Mouse (Mus musculus) Patski (cell line): ENCODE results near the gene Adk. TPM values are rescaled to one million over a fixed set of nuclear protein-coding genes. Genes with fewer than 3 reads are reported as not detected.

Experiments
- ATAC-seq: fragments of 100-300 bp; one replicate; pipeline ENCODE4 v1.8.0; 2021
- CTCF ChIA-PET: fragments of 350-600 bp; sonication (Branson Sonifier 250); formaldehyde crosslinking; loops from one replicate; lab custom pipeline; 2022; ENCODE audit warnings: inconsistent platforms; lab: Charles Lee
- POLR2A ChIA-PET: fragments of 350-600 bp; sonication (Branson Sonifier 250); formaldehyde crosslinking; loops from one replicate; lab custom pipeline; 2022; ENCODE audit warnings: antibody characterized with exemption, inconsistent platforms; lab: Charles Lee
- DNase-seq: peaks from one replicate; pipeline ENCODE4 v3.0.0-alpha.2; 2011; ENCODE audit warnings: low read depth, low spot score
- H3K27me3 ChIP-seq: fragments of 371-371 bp; one replicate; pipeline ENCODE4 v1.5.1; 2021
- CTCF ChIP-seq: fragments of 100-300 bp; IDR thresholded peaks from one replicate; pipeline ENCODE4 v1.5.1; 2021
- in situ Hi-C: fragments of 300-500 bp; cut with MboI; formaldehyde crosslinking; loops from 3 replicates; pipeline ENCODE4 v1.11.1; 2018; ENCODE audit warnings: low pct_unique_long_range_greater_than_20kb, mixed read lengths
- polyA plus RNA-seq: library from polyadenylated mRNA; unstranded; gene quantifications from one replicate; pipeline ENCODE4 v1.2.3, GENCODE M21; 2021

Adk gene
- polyA plus RNA-seq, 1 experiment from 2014 or later = 55.1 TPM

DNA sequence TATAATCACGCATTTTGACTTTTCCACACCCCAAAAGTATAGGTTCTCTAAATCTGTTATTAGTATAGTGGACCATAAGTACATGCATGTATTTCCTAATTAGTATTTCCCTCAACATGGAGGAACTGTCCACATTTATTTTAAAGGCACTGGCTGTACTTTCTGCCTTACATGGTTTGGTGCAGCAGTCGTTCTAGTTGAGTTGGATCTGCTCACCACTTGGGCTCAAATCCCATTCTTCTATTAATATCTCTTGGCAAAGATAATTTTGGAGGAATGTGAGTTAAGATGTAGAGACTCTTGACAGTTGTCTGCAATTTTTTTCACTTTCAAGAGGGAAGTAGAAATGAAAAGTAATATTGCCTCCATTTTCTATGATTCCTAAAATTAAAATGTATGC lies 314.7 kb downstream of the Adk start:
- POLR2A ChIA-PET = no interaction called here
- H3K27me3 ChIP-seq = no peaks in the 10 kb centered on the region
- TF ChIP-seq CTCF = no peak
- DNase-seq (no peak), ATAC-seq (no peak)
- in situ Hi-C loops = no loop called here
- CTCF ChIA-PET = no interaction called here

- no peak for TF ChIP-seq CTCF
- ATAC-seq = no peak
- no peak for DNase-seq
- no peaks in the 10 kb centered on the region for H3K27me3 ChIP-seq
- ChIA-PET POLR2A (no interaction called here), CTCF (no interaction called here)
- in situ Hi-C loops = no loop called here
These were observed 316.2 kb downstream of the Adk start for GRCm38 (mm10) chr14:21368622-21369021.

GRCm38 (mm10) chr14:21369127-21369526 lies 316.8 kb downstream of the Adk start:
- no peak for TF ChIP-seq CTCF
- ChIA-PET CTCF (no interaction called here), POLR2A (no interaction called here)
- in situ Hi-C loops = no loop called here
- H3K27me3 ChIP-seq = no peaks in the 10 kb centered on the region
- DNase-seq = peak; percentile 37
- ATAC-seq = no peak

DNA sequence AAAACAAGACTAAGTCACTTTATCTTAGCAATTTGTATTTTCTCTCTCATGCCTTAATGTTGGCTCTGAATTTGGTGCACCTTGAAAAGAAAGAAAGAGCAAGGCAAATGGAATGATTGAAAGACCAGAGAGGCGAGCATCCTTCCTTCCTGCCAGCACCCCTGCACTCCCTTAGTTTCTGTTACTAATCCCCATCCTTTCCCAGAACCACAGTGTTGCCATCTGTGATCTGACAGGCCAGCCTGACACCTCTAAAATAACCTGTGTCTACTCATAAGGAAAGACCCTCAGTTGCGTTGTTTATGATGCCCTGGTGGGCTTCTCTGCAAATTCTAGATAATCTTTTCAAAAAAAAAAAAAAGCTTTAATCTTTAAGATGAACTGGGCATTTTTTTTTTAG lies 319.6 kb downstream of the Adk start:
- no peak for ATAC-seq

GRCm38 (mm10) chr14:21372689-21373088 lies 320.3 kb downstream of the Adk start:
- no peaks in the 10 kb centered on the region for H3K27me3 ChIP-seq
- DNase-seq (no peak), ATAC-seq (no peak)
- no peak for TF ChIP-seq CTCF
- ChIA-PET POLR2A (interaction anchor here (0.6 kb wide), 1 partner anchor 260 kb away, joined by 3 read pairs; no protein-coding TSS in a partner anchor), CTCF (no interaction called here)
- in situ Hi-C loops = no loop called here

More for the DNA sequence above, 319.6 kb downstream of the Adk start:
- H3K27me3 ChIP-seq = no peaks in the 10 kb centered on the region
- no peak for DNase-seq
- in situ Hi-C loops = no loop called here
- CTCF ChIA-PET = no interaction called here
- POLR2A ChIA-PET = interaction anchor here (0.6 kb wide), 1 partner anchor 261 kb away, joined by 3 read pairs; no protein-coding TSS in a partner anchor
- TF ChIP-seq CTCF = no peak

GRCm38 (mm10) chr14:21383701-21384428 lies 331.5 kb downstream of the Adk start:
- POLR2A ChIA-PET = no interaction called here
- no peak for TF ChIP-seq CTCF
- no peaks in the 10 kb centered on the region for H3K27me3 ChIP-seq
- in situ Hi-C loops = no loop called here
- no peak for ATAC-seq
- DNase-seq = no peak
- CTCF ChIA-PET = interaction anchor here (2.1 kb wide), 1 partner anchor 16 kb away, joined by 5 read pairs; no protein-coding TSS in a partner anchor

GRCm38 (mm10) chr14:21399506-21399905 lies 347.1 kb downstream of the Adk start:
- DNase-seq (no peak), ATAC-seq (no peak)
- ChIA-PET POLR2A (interaction anchor here (0.6 kb wide), 1 partner anchor 60 kb away, joined by 3 read pairs; no protein-coding TSS in a partner anchor), CTCF (interaction anchor here (1.7 kb wide), 1 partner anchor 16 kb away, joined by 5 read pairs; no protein-coding TSS in a partner anchor)
- TF ChIP-seq CTCF = no peak
- H3K27me3 ChIP-seq = no peaks in the 10 kb centered on the region
- in situ Hi-C loops = no loop called here

- no peak for TF ChIP-seq CTCF
- DNase-seq (no peak), ATAC-seq (no peak)
- in situ Hi-C loops = no loop called here
- CTCF ChIA-PET = no interaction called here
- POLR2A ChIA-PET = no interaction called here
- no peaks in the 10 kb centered on the region for H3K27me3 ChIP-seq
These were observed 349.8 kb downstream of the Adk start for GRCm38 (mm10) chr14:21402157-21402601.

- no peaks in the 10 kb centered on the region for H3K27me3 ChIP-seq
- CTCF ChIA-PET = no interaction called here
- no peak for TF ChIP-seq CTCF
- in situ Hi-C loops = no loop called here
- DNase-seq (no peak), ATAC-seq (no peak)
- POLR2A ChIA-PET = no interaction called here
These were observed 350.4 kb downstream of the Adk start for GRCm38 (mm10) chr14:21402621-21403405.

DNA sequence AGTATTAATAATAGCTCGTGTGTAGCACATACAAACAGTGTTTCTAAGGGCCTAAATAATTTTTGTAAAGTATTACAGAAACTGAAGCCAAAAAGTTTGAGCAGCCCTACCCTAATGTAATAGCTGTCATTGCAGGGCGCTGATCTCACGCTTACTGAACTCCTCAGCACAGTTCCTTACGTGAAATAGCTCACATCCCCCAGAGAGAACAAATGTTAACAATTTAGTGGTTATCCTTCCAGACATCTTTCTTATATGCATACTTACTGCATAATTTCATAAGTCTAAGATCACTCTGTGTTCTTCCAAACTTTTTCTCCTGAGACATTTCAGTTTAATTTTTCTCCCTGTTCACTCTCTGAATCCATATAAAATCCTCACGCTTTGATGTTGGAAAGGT lies 354.6 kb downstream of the Adk start:
- ATAC-seq = no peak
- TF ChIP-seq CTCF = no peak
- no peaks in the 10 kb centered on the region for H3K27me3 ChIP-seq
- no peak for DNase-seq
- POLR2A ChIA-PET = no interaction called here
- in situ Hi-C loops = no loop called here
- CTCF ChIA-PET = no interaction called here

DNA sequence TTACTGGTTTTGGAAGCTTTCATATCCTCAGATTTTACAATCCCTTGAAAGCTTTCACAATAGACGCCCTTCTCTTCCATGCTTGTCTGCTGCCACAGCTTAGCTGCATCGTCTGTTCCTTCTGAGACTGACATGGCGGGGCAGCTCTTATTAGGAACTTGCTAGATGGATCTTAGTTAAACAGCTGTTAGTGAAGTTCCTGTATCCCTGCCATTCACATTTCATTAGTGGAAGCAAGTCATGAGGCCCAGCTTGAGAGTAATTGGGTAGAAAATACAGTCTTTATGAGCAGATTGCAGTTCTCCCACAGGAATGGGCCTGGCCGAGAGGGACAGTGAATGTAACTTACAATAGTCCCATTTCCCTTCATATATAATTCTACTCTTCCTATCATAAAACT lies 356.5 kb downstream of the Adk start:
- no peak for DNase-seq
- in situ Hi-C loops = no loop called here
- POLR2A ChIA-PET = no interaction called here
- TF ChIP-seq CTCF = no peak
- ATAC-seq = no peak
- no peaks in the 10 kb centered on the region for H3K27me3 ChIP-seq
- CTCF ChIA-PET = no interaction called here
